Mouse (Mus musculus): ENCODE results near the gene Lrr1. TPM values are rescaled to one million over a fixed set of nuclear protein-coding genes. Genes with fewer than 3 reads are reported as not detected.
"Not testable (repeated sequence)": the region's sequence is repeated elsewhere in the genome, so short reads cannot be mapped to it uniquely, and the experiment has no call there.

Lrr1 gene
- polyA plus RNA-seq, 1 experiment from 2014 or later, result 3.1 TPM

- CTCF ChIA-PET, result no interaction called here
- POLR2A ChIA-PET, result no interaction called here
- in situ Hi-C loops (cut with MboI; ENCODE audit: low pct_unique_long_range_greater_than_20kb), result no loop called here
- no peak for DNase-seq (ENCODE audit: low read depth, low spot score)
- no peak for TF ChIP-seq CTCF (IDR thresholded peaks at IDR 0.05)
- H3K27me3 ChIP-seq, result no peaks in the 10 kb centered on the region
- no peak for ATAC-seq
Measured at GRCm38 (mm10) chr12:69139841-69140240, 28.8 kb upstream of the Lrr1 start.

- in situ Hi-C loops (cut with MboI; ENCODE audit: low pct_unique_long_range_greater_than_20kb), result no loop called here
- DNase-seq (ENCODE audit: low read depth, low spot score) (no peak), ATAC-seq (no peak)
- ChIA-PET POLR2A (no interaction called here), CTCF (no interaction called here)
- H3K27me3 ChIP-seq, result no peaks in the 10 kb centered on the region
- TF ChIP-seq CTCF (IDR thresholded peaks at IDR 0.05), result no peak
Measured at GRCm38 (mm10) chr12:69143460-69143859, 25.2 kb upstream of the Lrr1 start.

- no peaks in the 10 kb centered on the region for H3K27me3 ChIP-seq
- in situ Hi-C loops (cut with MboI; ENCODE audit: low pct_unique_long_range_greater_than_20kb), result no loop called here
- DNase-seq (ENCODE audit: low read depth, low spot score) (no peak), ATAC-seq (no peak)
- POLR2A ChIA-PET, result no interaction called here
- no peak for TF ChIP-seq CTCF (IDR thresholded peaks at IDR 0.05)
- CTCF ChIA-PET, result interaction anchor here (0.9 kb wide), 1 partner anchor 15 kb away, joined by 3 read pairs; no protein-coding TSS in a partner anchor
Measured at GRCm38 (mm10) chr12:69147166-69147735, 21.4 kb upstream of the Lrr1 start.

GRCm38 (mm10) chr12:69150049-69150448, 18.6 kb upstream of the Lrr1 start:
- CTCF ChIA-PET, result no interaction called here
- POLR2A ChIA-PET, result no interaction called here
- ATAC-seq (no peak), DNase-seq (ENCODE audit: low read depth, low spot score) (no peak)
- in situ Hi-C loops (cut with MboI; ENCODE audit: low pct_unique_long_range_greater_than_20kb), result no loop called here
- H3K27me3 ChIP-seq, result no peaks in the 10 kb centered on the region
- no peak for TF ChIP-seq CTCF (IDR thresholded peaks at IDR 0.05)

DNA sequence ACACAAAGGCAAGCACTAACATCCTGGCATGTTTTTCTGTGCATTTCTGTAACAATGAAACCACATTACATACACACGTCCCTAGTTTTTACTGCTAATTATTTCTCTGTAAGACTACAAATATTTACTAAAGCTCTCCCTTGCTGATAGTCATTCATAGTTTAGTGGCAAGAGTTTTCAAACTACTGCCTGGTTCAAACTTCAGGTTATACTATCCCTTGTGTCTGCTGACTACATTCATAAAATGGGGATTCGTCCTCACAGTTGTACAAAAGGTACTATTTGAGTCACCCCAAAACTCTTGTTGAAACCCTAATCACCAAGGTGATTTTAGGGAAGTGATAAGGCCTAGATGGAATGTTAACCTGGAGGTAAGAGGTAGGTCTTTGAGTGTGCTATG, 12.7 kb upstream of the Lrr1 start:
- CTCF ChIA-PET, result no interaction called here

GRCm38 (mm10) chr12:69156436-69156835, 12.2 kb upstream of the Lrr1 start:
- in situ Hi-C loops (cut with MboI; ENCODE audit: low pct_unique_long_range_greater_than_20kb), result no loop called here
- ChIA-PET POLR2A (no interaction called here), CTCF (no interaction called here)
- no peak for TF ChIP-seq CTCF (IDR thresholded peaks at IDR 0.05)
- DNase-seq (ENCODE audit: low read depth, low spot score) (no peak), ATAC-seq (no peak)
- no peaks in the 10 kb centered on the region for H3K27me3 ChIP-seq

More for the DNA sequence above, 12.7 kb upstream of the Lrr1 start:
- POLR2A ChIA-PET, result no interaction called here
- no peak for TF ChIP-seq CTCF (IDR thresholded peaks at IDR 0.05)
- no peak for ATAC-seq
- in situ Hi-C loops (cut with MboI; ENCODE audit: low pct_unique_long_range_greater_than_20kb), result no loop called here
- no peaks in the 10 kb centered on the region for H3K27me3 ChIP-seq
- no peak for DNase-seq (ENCODE audit: low read depth, low spot score)

GRCm38 (mm10) chr12:69157107-69157506, 11.5 kb upstream of the Lrr1 start:
- no peak for TF ChIP-seq CTCF (IDR thresholded peaks at IDR 0.05)
- ATAC-seq, result no peak
- POLR2A ChIA-PET, result interaction anchor here (1.4 kb wide), 1 partner anchor 27 kb away, joined by 3 read pairs; the partner anchor contains the start of genes Mgat2 and Rpl36al
- CTCF ChIA-PET, result no interaction called here
- no peaks in the 10 kb centered on the region for H3K27me3 ChIP-seq
- no peak for DNase-seq (ENCODE audit: low read depth, low spot score)
- in situ Hi-C loops (cut with MboI; ENCODE audit: low pct_unique_long_range_greater_than_20kb), result no loop called here

- DNase-seq (ENCODE audit: low read depth, low spot score) (no peak), ATAC-seq (peak; percentile 13)
- no peak for TF ChIP-seq CTCF (IDR thresholded peaks at IDR 0.05)
- ChIA-PET CTCF (interaction anchor here (1.6 kb wide), 1 partner anchor 10 kb away, joined by 3 read pairs; no protein-coding TSS in a partner anchor), POLR2A (interaction anchor here (1.4 kb wide), 1 partner anchor 25 kb away, joined by 3 read pairs; the partner anchor contains the start of genes Mgat2 and Rpl36al)
- in situ Hi-C loops (cut with MboI; ENCODE audit: low pct_unique_long_range_greater_than_20kb), result no loop called here
- H3K27me3 ChIP-seq, result no peaks in the 10 kb centered on the region
Measured at GRCm38 (mm10) chr12:69158366-69158764, 10.2 kb upstream of the Lrr1 start.

DNA sequence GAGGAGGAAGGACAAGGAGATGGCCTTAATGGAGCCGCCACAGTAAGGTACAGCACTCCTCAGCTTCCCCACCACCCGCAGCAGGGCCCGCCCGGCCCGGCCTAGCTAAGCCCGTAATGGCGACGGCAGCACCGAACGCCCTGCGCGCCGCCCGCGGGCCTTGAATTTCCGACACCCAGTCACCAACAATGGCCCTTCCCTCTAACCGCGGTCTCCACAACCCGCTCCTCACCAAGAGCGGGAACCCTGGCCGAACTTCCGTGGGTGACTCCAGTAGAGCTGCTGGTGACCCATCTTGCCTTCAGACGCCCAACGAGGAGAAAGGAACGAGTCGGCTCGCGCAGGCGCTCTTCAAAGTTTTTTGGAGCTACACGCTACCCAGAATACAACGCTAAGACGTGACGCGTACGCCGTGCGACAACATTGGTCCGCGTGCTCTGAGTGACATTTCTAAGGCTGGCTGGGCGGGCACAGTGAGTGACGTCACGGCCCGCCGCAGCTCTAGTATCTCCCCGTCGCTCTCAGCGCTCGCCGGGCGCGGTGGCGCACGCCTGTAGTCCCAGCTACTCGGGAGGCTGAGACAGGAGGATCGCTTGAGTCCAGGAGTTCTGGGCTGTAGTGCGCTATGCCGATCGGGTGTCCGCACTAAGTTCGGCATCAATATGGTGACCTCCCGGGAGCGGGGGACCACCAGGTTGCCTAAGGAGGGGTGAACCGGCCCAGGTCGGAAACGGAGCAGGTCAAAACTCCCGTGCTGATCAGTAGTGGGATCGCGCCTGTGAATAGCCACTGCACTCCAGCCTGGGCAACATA, 9.6 kb upstream of the Lrr1 start, which contains the start of gene Rps29:
Rps29 (minus strand) TSS at position 422 of the 813 bp plus-strand sequence.
- ATAC-seq (peak; percentile 93), DNase-seq (ENCODE audit: low read depth, low spot score) (peak; percentile 97)
- in situ Hi-C loops (cut with MboI; ENCODE audit: low pct_unique_long_range_greater_than_20kb); H3K27me3 ChIP-seq; POLR2A ChIA-PET: not testable (repeated sequence)
- CTCF ChIA-PET, result interaction anchor here (1.6 kb wide), 1 partner anchor 10 kb away, joined by 3 read pairs; no protein-coding TSS in a partner anchor

- POLR2A ChIA-PET, result no interaction called here
- H3K27me3 ChIP-seq, result no peaks in the 10 kb centered on the region
- DNase-seq (ENCODE audit: low read depth, low spot score) (no peak), ATAC-seq (peak; percentile 18)
- TF ChIP-seq CTCF (IDR thresholded peaks at IDR 0.05), result peak; percentile 69
- in situ Hi-C loops (cut with MboI; ENCODE audit: low pct_unique_long_range_greater_than_20kb), result no loop called here
- CTCF ChIA-PET, result interaction anchor here (1.6 kb wide), 1 partner anchor 11 kb away, joined by 3 read pairs; no protein-coding TSS in a partner anchor
Measured at GRCm38 (mm10) chr12:69159578-69159940, 9.1 kb upstream of the Lrr1 start.

GRCm38 (mm10) chr12:69160677-69161076, 7.9 kb upstream of the Lrr1 start:
- POLR2A ChIA-PET; in situ Hi-C loops (cut with MboI; ENCODE audit: low pct_unique_long_range_greater_than_20kb); ATAC-seq; H3K27me3 ChIP-seq; CTCF ChIA-PET; DNase-seq (ENCODE audit: low read depth, low spot score): not testable (repeated sequence)

DNA sequence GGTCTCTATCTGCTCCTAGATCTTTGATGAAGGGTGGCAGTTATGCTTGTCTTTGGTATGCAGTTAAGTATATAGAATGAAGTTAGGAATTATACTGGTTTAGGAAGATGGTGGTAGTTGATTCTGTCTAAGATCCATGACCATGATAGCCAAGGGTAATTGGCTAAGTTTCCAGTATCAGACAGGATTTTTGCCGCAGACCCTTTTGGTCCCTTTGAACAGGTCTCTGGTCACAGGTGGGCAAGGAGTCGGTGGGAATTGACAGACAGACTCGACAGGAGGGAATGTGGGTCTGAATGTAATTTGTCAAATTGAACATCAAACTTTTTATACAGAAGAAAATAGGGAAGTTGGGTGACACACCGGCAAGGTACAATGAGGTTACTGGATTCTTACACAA, 5.0 kb upstream of the Lrr1 start:
- H3K27me3 ChIP-seq; in situ Hi-C loops (cut with MboI; ENCODE audit: low pct_unique_long_range_greater_than_20kb); DNase-seq (ENCODE audit: low read depth, low spot score); ATAC-seq; POLR2A ChIA-PET; CTCF ChIA-PET: not testable (repeated sequence)

All from Patski (cell line).